Mouse (Mus musculus) left cerebral cortex, adult 8-10 months (tissue): Measurements from ENCODE around the gene Arid5b. TPM values are rescaled to one million over a fixed set of nuclear protein-coding genes. Genes with fewer than 3 reads are reported as not detected.

ENCODE experiments used
- DNase-seq, 2 experiments: peaks; one replicate each; pipeline ENCODE4 v3.0.0; 2022; ENCODE audit warnings: low spot score in 2 of 2
- total RNA-seq, 4 experiments: library from RNA; stranded (reverse); gene quantifications; 2 replicates each; pipeline ENCODE4 v1.2.4; 2022

Arid5b gene
- total RNA-seq, 4 experiments from 2014 or later = 25.1 to 30.5 (median 26.5) TPM

- no peak for DNase-seq
Measured at GRCm38 (mm10) chr10:68057841-68058240, 220.7 kb downstream of the Arid5b start.

- DNase-seq = no peak
Measured at GRCm38 (mm10) chr10:68054706-68055105, 223.8 kb downstream of the Arid5b start.

DNA sequence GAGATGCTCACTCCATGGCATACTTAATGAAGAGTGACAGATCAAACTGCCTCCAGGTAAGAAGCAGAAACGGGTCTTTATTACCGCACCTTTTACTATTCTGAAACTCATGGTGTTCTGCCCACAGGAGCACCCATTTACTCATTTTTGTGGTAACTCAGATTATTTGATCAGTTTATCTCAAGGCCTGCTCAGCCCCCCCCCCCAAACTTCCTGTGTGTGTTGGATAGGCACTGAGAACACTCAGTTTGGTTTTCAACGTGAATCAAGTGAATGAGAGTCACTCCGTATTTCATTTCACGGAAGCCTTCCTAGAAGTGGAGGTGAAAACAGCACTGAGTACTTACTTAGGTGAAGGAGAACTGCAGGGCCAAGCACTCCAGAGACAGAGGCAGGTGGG, 224.4 kb downstream of the Arid5b start:
- DNase-seq = no peak

DNA sequence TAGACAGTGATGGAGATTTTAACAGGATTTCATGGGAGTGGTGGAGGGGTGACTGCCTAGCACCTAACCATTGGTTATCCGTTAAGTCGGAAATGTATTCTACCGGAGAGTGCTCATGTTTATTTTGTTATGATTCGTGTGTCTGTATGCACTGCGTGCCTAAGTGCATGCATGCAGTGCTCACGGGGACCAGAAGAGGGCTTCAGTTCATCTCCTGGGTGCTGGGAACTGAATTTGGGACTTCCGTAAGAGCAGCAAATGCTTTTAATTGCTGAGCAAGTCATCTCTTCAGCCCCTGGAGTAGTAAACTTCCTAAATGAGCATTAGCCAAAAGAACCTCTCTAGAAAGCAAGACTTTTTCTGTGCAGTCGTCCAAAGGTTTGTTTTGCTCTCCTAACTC, 226.2 kb downstream of the Arid5b start:
- DNase-seq = no peak

DNA sequence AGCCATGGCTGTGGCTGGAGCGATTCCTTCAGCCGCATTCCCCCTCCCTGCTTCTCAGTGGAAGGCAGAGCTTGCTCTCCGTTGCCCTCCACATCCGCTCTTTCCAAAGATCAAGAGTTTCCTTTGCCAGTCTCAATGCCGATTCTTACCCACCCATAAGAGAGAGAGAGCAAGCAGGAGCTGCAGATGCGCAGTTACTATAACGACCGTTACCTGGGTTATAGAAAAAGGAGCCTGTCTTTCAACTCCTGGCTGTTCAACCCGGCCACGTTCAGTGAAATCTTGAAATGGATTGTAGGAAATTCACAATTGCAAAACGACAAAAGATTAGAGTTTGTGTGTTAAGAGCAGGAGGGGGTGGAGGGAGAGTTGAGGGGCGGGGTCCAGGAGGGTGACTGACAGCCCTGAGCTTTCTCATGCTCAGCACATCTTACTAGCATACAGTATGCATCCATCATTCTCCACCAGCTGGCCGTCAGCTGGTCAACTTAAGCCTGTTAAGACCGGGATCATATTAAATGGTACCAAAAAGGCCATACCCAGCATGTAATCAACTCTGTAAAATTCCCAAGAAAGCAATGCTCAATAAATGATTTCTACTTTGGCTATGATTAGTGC, 227.1 kb downstream of the Arid5b start:
- DNase-seq = no peak

DNA sequence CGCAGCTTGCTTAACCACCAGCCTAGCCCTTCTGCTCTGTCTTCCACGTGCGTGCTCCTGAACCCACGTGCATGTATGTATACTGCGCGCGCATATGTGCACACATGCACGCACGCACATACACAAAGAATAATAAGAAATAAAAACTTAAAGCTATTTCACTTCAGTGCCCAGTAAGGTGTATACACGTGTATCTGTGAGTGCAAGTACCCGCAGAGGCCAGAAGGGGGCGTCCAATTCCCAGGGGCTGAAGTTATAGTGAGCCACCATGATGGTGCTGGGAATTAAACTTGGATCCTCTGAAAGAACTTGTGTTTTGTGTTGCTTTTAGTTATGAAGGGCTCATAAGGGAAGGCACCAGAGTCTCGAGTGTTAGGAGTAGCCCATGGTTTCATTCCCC, 227.7 kb downstream of the Arid5b start:
- no peak for DNase-seq

DNA sequence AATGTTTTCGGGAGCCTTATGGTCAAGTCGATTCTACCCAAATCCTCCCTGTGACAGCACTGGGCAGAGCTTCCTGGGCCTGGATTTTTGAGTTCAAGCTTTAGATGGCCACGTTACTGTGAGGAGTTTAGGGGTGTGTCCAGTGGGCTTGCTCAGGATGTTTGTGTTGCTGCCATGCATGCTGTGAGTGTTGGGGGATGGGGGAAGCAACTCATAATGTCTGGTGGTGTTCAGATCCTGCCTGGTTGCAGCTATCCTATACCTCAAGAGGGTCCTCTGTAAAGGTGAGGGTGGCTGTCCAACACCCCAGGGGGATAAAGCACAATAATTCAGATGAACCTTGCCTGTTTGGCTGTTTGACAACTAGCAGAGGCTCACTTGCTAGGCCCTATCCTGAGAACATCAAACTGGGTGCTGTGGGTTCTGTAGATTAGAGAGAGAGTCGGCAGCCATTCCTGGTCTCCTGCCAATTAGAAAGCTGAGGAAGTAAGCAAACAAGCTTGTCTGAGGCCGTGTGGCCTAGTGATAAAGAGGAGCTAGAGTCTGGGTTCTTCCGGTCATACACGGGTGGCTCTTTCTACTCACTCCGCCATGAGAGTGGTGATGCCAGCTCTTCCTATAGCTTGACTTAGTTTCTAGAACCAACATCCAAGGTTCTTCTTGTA, 229.8 kb downstream of the Arid5b start:
- no peak for DNase-seq

DNA sequence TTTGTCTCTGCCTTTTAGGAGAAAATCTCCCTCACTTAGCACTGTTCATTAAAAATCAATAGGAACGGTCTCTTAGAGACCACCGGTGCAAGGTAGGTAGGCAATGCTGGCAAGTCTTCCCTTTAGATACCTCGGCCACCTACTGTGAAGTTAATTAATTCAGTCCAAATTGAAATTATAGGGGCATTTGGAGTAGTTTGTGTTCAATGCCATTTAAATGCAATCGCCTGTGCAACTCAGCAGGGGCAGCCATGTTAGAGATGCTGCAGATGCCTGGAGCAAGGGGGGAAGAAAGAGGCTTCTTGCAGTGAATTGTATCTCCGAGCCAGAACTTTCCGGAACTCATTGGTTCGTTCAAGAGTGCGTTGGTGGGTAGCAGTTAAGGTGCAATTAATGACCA, 233.7 kb downstream of the Arid5b start:
- DNase-seq = no peak

- DNase-seq = no peak
Measured at GRCm38 (mm10) chr10:68043973-68044372, 234.6 kb downstream of the Arid5b start.
